In genomic region chr10:122453466-122453865, GRCm38 (mm10) we compare ENCODE assay signal across 23 mouse cellular contexts. TPM values are rescaled to one million over a fixed set of nuclear protein-coding genes. Genes with fewer than 3 reads are reported as not detected.
A peak's percentile ranks its signal among the peaks of the same experiment; 100 is the strongest.
DNase-seq lines count a peak whose midpoint lies in the region; TF ChIP-seq lines count a peak whose summit lies in the region.
"Had no signal": no experiment of that assay in that cellular context is flagged by ENCODE, and none has a peak within 500 bp of the region (broad histone marks: within the 10 kb centered on the region; RNA-seq: fewer than 3 reads in every experiment).

No protein-coding gene starts in this region.

- TF ChIP-seq CTCF in embryonic fibroblast, embryonic 13.5 days (IDR thresholded peaks at IDR 0.05; ENCODE audit: borderline replicate concordance, insufficient read depth, low read length): no peak

- TF ChIP-seq POLR2A in embryonic fibroblast, embryonic 13.5 days (IDR thresholded peaks at IDR 0.05; ENCODE audit: low read depth, low read length): no peak

- H3K4me3 ChIP-seq in embryonic fibroblast, embryonic 13.5 days (ENCODE audit: insufficient read depth, low read length): no peak overlapping the region
- H3K4me3 ChIP-seq: embryonic facial prominence, embryonic 15.5 days; intestine, embryonic 15.5 days had no signal

- H3K27ac ChIP-seq in embryonic fibroblast, embryonic 13.5 days (ENCODE audit: insufficient read depth, low read length): peak overlapping the region; percentile 71
- H3K27ac ChIP-seq: embryonic facial prominence, embryonic 15.5 days; intestine, embryonic 15.5 days; stomach, postnatal 0 days had no signal

- peak; percentile 7 to 12 for DNase-seq in heart, adult 18-20 months
- no peak for DNase-seq in heart, adult 11 months
- DNase-seq in 3T3-L1 (ENCODE audit: low read depth, low spot score): peak; percentile 25
- peak; percentile 73 for DNase-seq in Muller cell, postnatal 12 days (ENCODE audit: inconsistent ontology term)
- DNase-seq in adrenal gland, postnatal 4 days (ENCODE audit: low spot score in 2 of 2): no peak
- DNase-seq in urinary bladder, adult 2 months (ENCODE audit: low spot score): no peak
- DNase-seq in cerebellum, adult 11 months: no peak
- DNase-seq: adrenal gland, adult 2 months; cerebellum, adult 8-10 months; cerebellum, postnatal 36 days; heart, postnatal 4 days; kidney, adult 8-10 months; kidney, postnatal 14 days; lung, adult 2 months; right cerebral cortex, postnatal 14 days had no signal

- H3K4me1 ChIP-seq in embryonic fibroblast, embryonic 13.5 days (ENCODE audit: control insufficient read depth, insufficient read depth, low read length): peaks cover 4% of the 10 kb centered on the region; the same call in 1 of the 2 replicates

RNA-seq across cellular contexts. Expression of gene Avpr1a, which starts 5.2 kb away (rescaled TPM):
- 1 to 10 TPM; 2.0 to 2.6 TPM for total RNA-seq in heart, adult 18-20 months (2021)
- polyA plus RNA-seq in embryonic fibroblast, embryonic 13.5 days (2011; ENCODE audit: insufficient read length, low read depth, missing spikeins): 5.4 and 10.7 TPM in 2 replicates
- 1 to 10 TPM; 6.6 to 8.7 TPM for total RNA-seq in adrenal gland, postnatal 4 days (2021)
- polyA plus RNA-seq in urinary bladder, adult 2 months (2012; rRNA removed): 26.2 and 31.1 TPM in 2 replicates
- total RNA-seq: granulocyte monocyte progenitor cell, adult 5-6 weeks; MEL; neutrophil, adult 5-6 weeks had no signal
- polyA plus RNA-seq: heart, embryonic 14.5 days had no signal

Comparison
In these comparisons a context has a peak if more than half of its experiments do, and no peak if none do; other contexts are left out.
1. DNase-seq: peak in heart, adult 18-20 months (2 of 2), 3T3-L1 (single experiment) and Muller cell, postnatal 12 days (single experiment); none in heart, adult 11 months (single experiment), adrenal gland, postnatal 4 days (0 of 2), urinary bladder, adult 2 months (single experiment) and cerebellum, adult 11 months (single experiment).